Mouse (Mus musculus) myocyte (in vitro differentiated cells): Measurements from ENCODE around the gene Zmat3.

Source experiments
- CEBPB ChIP-seq: IDR thresholded peaks from 2 replicates; pipeline ENCODE4 v1.6.1; 2011; ENCODE audit warnings: mild to moderate bottlenecking, moderate library complexity; ENCODE audit not compliant: poor library complexity, insufficient read depth, severe bottlenecking
- MAX ChIP-seq: IDR thresholded peaks from one replicate; pipeline ENCODE4 v1.6.1; 2011; ENCODE audit warnings: low read depth, mild to moderate bottlenecking, control low read depth
- MYOD1 ChIP-seq, 3 experiments: IDR thresholded peaks; one replicate each; pipeline ENCODE4 v1.6.1; 2011; ENCODE audit warnings: control low read depth in 2 of 3, low read depth in 2 of 3, mild to moderate bottlenecking in 2 of 3, moderate library complexity in 1 of 3; ENCODE audit not compliant: insufficient read length in 2 of 3, control insufficient read depth in 1 of 3
- POLR2A ChIP-seq: IDR thresholded peaks from one replicate; pipeline ENCODE4 v1.6.1; 2011; ENCODE audit warnings: low read depth, mild to moderate bottlenecking, control low read depth, moderate library complexity; ENCODE audit not compliant: insufficient read length
- POLR2AphosphoS2 ChIP-seq: IDR thresholded peaks from one replicate; pipeline ENCODE4 v1.6.1; 2011; ENCODE audit warnings: low read depth, control low read depth; ENCODE audit not compliant: insufficient read length
- REST ChIP-seq: IDR thresholded peaks from one replicate; pipeline ENCODE4 v1.6.1; 2011; ENCODE audit warnings: mild to moderate bottlenecking, control low read depth, moderate library complexity; ENCODE audit not compliant: insufficient read depth, insufficient read length
- SRF ChIP-seq: IDR thresholded peaks from one replicate; pipeline ENCODE4 v1.6.1; 2011; ENCODE audit warnings: low read depth; ENCODE audit not compliant: control insufficient read depth, insufficient read length
- TCF12 ChIP-seq: IDR thresholded peaks from one replicate; pipeline ENCODE4 v1.6.1; 2011; ENCODE audit warnings: mild to moderate bottlenecking, control low read depth; ENCODE audit not compliant: poor library complexity, insufficient read depth, severe bottlenecking

DNA sequence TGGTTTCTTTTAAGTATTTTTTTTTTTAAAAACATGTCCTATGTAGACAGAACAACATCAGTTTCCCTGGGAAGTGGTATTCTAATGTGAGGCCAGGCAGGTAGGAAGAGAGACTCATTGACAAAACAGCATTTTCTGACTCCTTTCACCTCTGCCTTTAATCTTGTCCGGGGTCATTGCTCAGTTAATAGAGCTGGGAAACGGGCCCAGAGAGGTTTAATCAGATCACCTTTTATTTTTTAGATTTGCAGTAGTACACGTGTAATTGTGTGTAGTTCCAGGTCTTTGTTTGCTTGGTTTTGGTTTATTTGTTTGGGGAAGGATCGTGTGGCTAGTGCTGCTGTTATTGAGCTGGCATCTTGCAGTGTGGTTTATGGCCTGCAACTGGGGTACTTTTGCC lies 33.6 kb upstream of the Zmat3 start:
- TF ChIP-seq POLR2AphosphoS2 = no peak
- TF ChIP-seq REST = no peak
- no peak for TF ChIP-seq TCF12
- no peak for TF ChIP-seq CEBPB
- TF ChIP-seq POLR2A = no peak
- TF ChIP-seq MAX = no peak
- TF ChIP-seq MYOD1 (IDR thresholded peaks at IDR 0.05; ENCODE audit: control insufficient read depth in 1 of 3, insufficient read length in 2 of 3, low read depth in 2 of 3) = no peak
- TF ChIP-seq SRF = no peak
